Mouse (Mus musculus): ENCODE measurements at regions not wholly inside any gene's neighbourhood (a gene's known extent, or its start where the extent isn't known, plus 50 kb on each side); places are given as distances from the start of the nearest gene placed in this dataset.

- Histone ChIP-seq H3K36me3 (ENCODE audit: control insufficient read depth, insufficient read depth, low read length) (no peaks in the 10 kb centered on the region), H3K27ac (no peak overlapping the region), H3K4me1 (ENCODE audit: control insufficient read depth, insufficient read depth, low read length) (peaks cover 2% of the 10 kb centered on the region; the same call in 1 of the 2 replicates), H3K4me3 (no peak overlapping the region), H3K27me3 (ENCODE audit: control insufficient read depth, insufficient read depth, low read length) (no peaks in the 10 kb centered on the region), H3K79me2 (replicated peaks; ENCODE audit: control insufficient read depth, insufficient read depth, low read length) (no peaks in the 10 kb centered on the region), H3K9ac (ENCODE audit: low read depth, low read length) (no peak overlapping the region)
- peak in 1 of 2 experiments; percentile 3 for DNase-seq
- TF ChIP-seq CTCF (IDR thresholded peaks at IDR 0.05): peak; percentile 36
- no peak for TF ChIP-seq EP300 (IDR thresholded peaks at IDR 0.05; ENCODE audit: insufficient read depth, low read depth, low read length)
- intact Hi-C loops (cut with DNase I): no loop called here
- WGBS: 19% methylated on average over 15 of the region's 15 CpGs
These were observed 227.3 kb downstream of the Gm11011 start for GRCm38 (mm10) chr2:169360272-169360671.

GRCm38 (mm10) chr2:169357400-169357799, 230.1 kb downstream of the Gm11011 start:
- peak; percentile 15 to 17 for DNase-seq
- TF ChIP-seq CTCF (IDR thresholded peaks at IDR 0.05) (no peak), EP300 (IDR thresholded peaks at IDR 0.05; ENCODE audit: insufficient read depth, low read depth, low read length) (no peak)
- H3K36me3 ChIP-seq (ENCODE audit: control insufficient read depth, insufficient read depth, low read length): no peaks in the 10 kb centered on the region
- no peaks in the 10 kb centered on the region for H3K27me3 ChIP-seq (ENCODE audit: control insufficient read depth, insufficient read depth, low read length)
- WGBS: 16% methylated on average over 10 of the region's 10 CpGs
- no peak overlapping the region for H3K9ac ChIP-seq (ENCODE audit: low read depth, low read length)
- H3K79me2 ChIP-seq (replicated peaks; ENCODE audit: control insufficient read depth, insufficient read depth, low read length): no peaks in the 10 kb centered on the region
- intact Hi-C loops (cut with DNase I): no loop called here
- H3K4me1 ChIP-seq (ENCODE audit: control insufficient read depth, insufficient read depth, low read length): peaks cover 2% of the 10 kb centered on the region; the same call in 1 of the 2 replicates
- no peak overlapping the region for H3K27ac ChIP-seq
- H3K4me3 ChIP-seq: no peak overlapping the region

GRCm38 (mm10) chr2:169351547-169351946, 236.0 kb downstream of the Gm11011 start:
- intact Hi-C loops (cut with DNase I): no loop called here
- TF ChIP-seq EP300 (IDR thresholded peaks at IDR 0.05; ENCODE audit: insufficient read depth, low read depth, low read length) (no peak), CTCF (IDR thresholded peaks at IDR 0.05) (no peak), POLR2A (IDR thresholded peaks at IDR 0.05; ENCODE audit: insufficient read depth, low read depth, low read length) (no peak)
- Histone ChIP-seq H3K4me3 (no peak overlapping the region), H3K9ac (ENCODE audit: low read depth, low read length) (no peak overlapping the region), H3K4me1 (ENCODE audit: control insufficient read depth, insufficient read depth, low read length) (no peaks in the 10 kb centered on the region), H3K27me3 (ENCODE audit: control insufficient read depth, insufficient read depth, low read length) (no peaks in the 10 kb centered on the region), H3K79me2 (replicated peaks; ENCODE audit: control insufficient read depth, insufficient read depth, low read length) (no peaks in the 10 kb centered on the region), H3K36me3 (ENCODE audit: control insufficient read depth, insufficient read depth, low read length) (no peaks in the 10 kb centered on the region), H3K27ac (no peak overlapping the region)
- DNase-seq: no peak
- WGBS: 93% methylated on average over 7 of the region's 7 CpGs

- TF ChIP-seq POLR2A (IDR thresholded peaks at IDR 0.05; ENCODE audit: insufficient read depth, low read depth, low read length) (no peak), EP300 (IDR thresholded peaks at IDR 0.05; ENCODE audit: insufficient read depth, low read depth, low read length) (no peak), CTCF (IDR thresholded peaks at IDR 0.05) (no peak)
- H3K27ac ChIP-seq: no peak overlapping the region
- DNase-seq: no peak
- H3K9ac ChIP-seq (ENCODE audit: low read depth, low read length): no peak overlapping the region
- H3K36me3 ChIP-seq (ENCODE audit: control insufficient read depth, insufficient read depth, low read length): no peaks in the 10 kb centered on the region
- H3K27me3 ChIP-seq (ENCODE audit: control insufficient read depth, insufficient read depth, low read length): no peaks in the 10 kb centered on the region
- H3K4me1 ChIP-seq (ENCODE audit: control insufficient read depth, insufficient read depth, low read length): no peaks in the 10 kb centered on the region
- intact Hi-C loops (cut with DNase I): no loop called here
- no peaks in the 10 kb centered on the region for H3K79me2 ChIP-seq (replicated peaks; ENCODE audit: control insufficient read depth, insufficient read depth, low read length)
- no peak overlapping the region for H3K4me3 ChIP-seq
- WGBS: 65% methylated on average over 10 of the region's 10 CpGs
These were observed 241.4 kb downstream of the Gm11011 start for GRCm38 (mm10) chr2:169346107-169346506.

GRCm38 (mm10) chr2:169319521-169319920, 268.0 kb downstream of the Gm11011 start:
- Histone ChIP-seq H3K79me2 (replicated peaks; ENCODE audit: control insufficient read depth, insufficient read depth, low read length) (no peaks in the 10 kb centered on the region), H3K27ac (no peak overlapping the region), H3K4me1 (ENCODE audit: control insufficient read depth, insufficient read depth, low read length) (no peaks in the 10 kb centered on the region), H3K27me3 (ENCODE audit: control insufficient read depth, insufficient read depth, low read length) (no peaks in the 10 kb centered on the region), H3K9ac (ENCODE audit: low read depth, low read length) (no peak overlapping the region), H3K36me3 (ENCODE audit: control insufficient read depth, insufficient read depth, low read length) (no peaks in the 10 kb centered on the region), H3K4me3 (no peak overlapping the region)
- DNase-seq: no peak
- WGBS: 51% methylated on average over 5 of the region's 5 CpGs
- TF ChIP-seq CTCF (IDR thresholded peaks at IDR 0.05) (no peak), EP300 (IDR thresholded peaks at IDR 0.05; ENCODE audit: insufficient read depth, low read depth, low read length) (no peak), POLR2A (IDR thresholded peaks at IDR 0.05; ENCODE audit: insufficient read depth, low read depth, low read length) (no peak)
- intact Hi-C loops (cut with DNase I): no loop called here

- Histone ChIP-seq H3K36me3 (ENCODE audit: control insufficient read depth, insufficient read depth, low read length) (no peaks in the 10 kb centered on the region), H3K27me3 (ENCODE audit: control insufficient read depth, insufficient read depth, low read length) (no peaks in the 10 kb centered on the region), H3K27ac (no peak overlapping the region), H3K79me2 (replicated peaks; ENCODE audit: control insufficient read depth, insufficient read depth, low read length) (no peaks in the 10 kb centered on the region), H3K9ac (ENCODE audit: low read depth, low read length) (no peak overlapping the region), H3K4me1 (ENCODE audit: control insufficient read depth, insufficient read depth, low read length) (peaks cover 2% of the 10 kb centered on the region), H3K4me3 (no peak overlapping the region)
- intact Hi-C loops (cut with DNase I): no loop called here
- DNase-seq: no peak
- WGBS: 64% methylated on average over 2 of the region's 2 CpGs
- TF ChIP-seq CTCF (IDR thresholded peaks at IDR 0.05) (no peak), EP300 (IDR thresholded peaks at IDR 0.05; ENCODE audit: insufficient read depth, low read depth, low read length) (no peak), POLR2A (IDR thresholded peaks at IDR 0.05; ENCODE audit: insufficient read depth, low read depth, low read length) (no peak)
These were observed 273.1 kb downstream of the Gm11011 start for GRCm38 (mm10) chr2:169314396-169314930.

Measured in heart, adult 2 months (tissue).